Mouse (Mus musculus): ENCODE measurements around the gene Dus1l.

GRCm38 (mm10) chr11:120773463-120774190 is 22.6 kb downstream of the Dus1l start:
- TF ChIP-seq CTCF (IDR thresholded peaks at IDR 0.05; ENCODE audit: borderline replicate concordance, control insufficient read depth, extremely low read depth, insufficient read depth, low read length, poor library complexity) (no peak), POLR2A (IDR thresholded peaks at IDR 0.05; ENCODE audit: control insufficient read depth, extremely low read depth, insufficient read depth, low read length, poor library complexity) (no peak)
